In the genomic region with DNA sequence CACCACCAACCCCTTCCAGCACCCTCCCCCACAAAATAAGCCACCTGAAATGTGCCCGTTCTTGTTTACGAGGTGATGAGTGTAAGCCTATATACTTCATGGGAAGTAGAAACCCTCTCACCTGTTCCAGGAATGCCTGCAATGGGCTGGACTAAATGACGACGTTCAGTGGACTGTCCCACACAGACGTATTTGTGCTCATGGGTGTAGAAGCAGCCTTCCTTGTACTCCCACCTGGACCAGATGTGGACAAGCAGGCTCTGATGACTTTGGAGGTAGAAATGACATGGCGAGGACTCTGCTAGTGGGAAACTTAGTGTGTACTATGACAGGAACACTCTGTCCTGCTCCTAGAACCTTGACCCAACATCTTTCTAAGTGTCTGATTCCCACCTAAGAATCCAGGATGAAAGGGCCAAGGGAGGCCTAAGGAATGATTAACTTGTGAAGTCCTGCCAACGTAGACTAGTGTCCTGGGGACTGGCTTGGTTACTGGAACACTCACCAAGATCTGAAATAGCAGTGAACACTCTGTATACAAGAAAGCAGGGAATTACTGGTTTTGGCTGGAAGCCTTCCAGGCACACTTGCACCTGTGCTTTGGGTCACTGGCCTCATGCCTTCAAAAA, we compare ENCODE assay signal across 18 mouse cellular contexts. TPM values are rescaled to one million over a fixed set of nuclear protein-coding genes. Genes with fewer than 3 reads are reported as not detected.
DNase-seq lines count a peak whose midpoint lies in the region; ATAC-seq and TF ChIP-seq lines count a peak whose summit lies in the region.
"Had no signal": no experiment of that assay in that cellular context is flagged by ENCODE, and none has a peak within 500 bp of the region (broad histone marks: within the 10 kb centered on the region; RNA-seq: fewer than 3 reads in every experiment).

A gene (minus strand): TSS at position 380 of the 629 bp plus-strand sequence.

- H3K27me3 ChIP-seq in liver, postnatal 0 days (ENCODE audit: insufficient read depth, low read length), result no peaks in the 10 kb centered on the region
- H3K27me3 ChIP-seq in liver, embryonic 11.5 days (replicated peaks; ENCODE audit: control insufficient read depth, insufficient read depth, low read length), result no peaks in the 10 kb centered on the region
- no peaks in the 10 kb centered on the region for H3K27me3 ChIP-seq in kidney, adult 2 months (replicated peaks; ENCODE audit: control insufficient read depth, insufficient read depth, low read length)
- H3K27me3 ChIP-seq: hindbrain, embryonic 12.5 days; liver, embryonic 15.5 days had no signal

- H3K4me2 ChIP-seq in liver, postnatal 0 days (ENCODE audit: low read depth, low read length), result no peak within 1 kb of the TSS
- H3K4me2 ChIP-seq in liver, embryonic 11.5 days, result no peak within 1 kb of the TSS
- H3K4me2 ChIP-seq: hindbrain, embryonic 12.5 days; liver, embryonic 15.5 days had no signal

- H3K4me1 ChIP-seq in liver, postnatal 0 days (ENCODE audit: insufficient read depth), result peaks cover 12% of the 10 kb centered on the region
- H3K4me1 ChIP-seq in liver, embryonic 11.5 days (replicated peaks; ENCODE audit: control insufficient read depth, insufficient read depth, low read length), result no peaks in the 10 kb centered on the region
- H3K4me1 ChIP-seq in kidney, adult 2 months (ENCODE audit: control insufficient read depth, insufficient read depth, low read length), result peaks cover 19% of the 10 kb centered on the region
- H3K4me1 ChIP-seq: megakaryocyte, embryonic 14.5 days had no signal

- 74% methylated on average over 7 of the region's 7 CpGs for WGBS in liver, postnatal 0 days (ENCODE audit: insufficient replicate concordance)
- WGBS in liver, embryonic 11.5 days, result 84% methylated on average over 7 of the region's 7 CpGs
- WGBS in kidney, adult 2 months, result 36% methylated on average over 7 of the region's 7 CpGs

- no peak for DNase-seq in liver, postnatal 0 days
- DNase-seq in liver, embryonic 11.5 days (ENCODE audit: low spot score), result no peak
- DNase-seq in kidney, adult 2 months, result peak; percentile 97
- peak; percentile 88 to 92 for DNase-seq in kidney, postnatal 25 days
- peak; percentile 70 for DNase-seq in yolk sac, embryonic 10.5 days (ENCODE audit: low spot score)
- no peak for DNase-seq in cerebellum, adult 11-12 months
- no peak for DNase-seq in left cerebral cortex, adult 18-20 months (ENCODE audit: low spot score in 2 of 2)
- DNase-seq: cerebellum, adult 8-10 months; embryo, embryonic 11 days; forebrain, postnatal 0 days; gastrocnemius, postnatal 36 days; layer of hippocampus, adult 9-11 months; right cerebral cortex, postnatal 25 days had no signal

- peak within 1 kb of the TSS; percentile 29; the same call in 1 of the 2 replicates for H3K27ac ChIP-seq in liver, postnatal 0 days (ENCODE audit: low read depth)
- no peak within 1 kb of the TSS for H3K27ac ChIP-seq in liver, embryonic 11.5 days (ENCODE audit: low read depth, low read length)
- peak within 1 kb of the TSS; percentile 100 for H3K27ac ChIP-seq in kidney, adult 2 months (ENCODE audit: insufficient read depth, low read depth, low read length)
- H3K27ac ChIP-seq: hindbrain, embryonic 12.5 days; liver, embryonic 15.5 days had no signal

- no peak within 1 kb of the TSS for H3K9ac ChIP-seq in liver, postnatal 0 days (replicated peaks)
- H3K9ac ChIP-seq in liver, embryonic 11.5 days (ENCODE audit: low read depth, low read length), result no peak within 1 kb of the TSS
- H3K9ac ChIP-seq: forebrain, postnatal 0 days; hindbrain, embryonic 12.5 days; liver, embryonic 15.5 days had no signal

- TF ChIP-seq EP300 in liver, postnatal 0 days (IDR thresholded peaks at IDR 0.05; ENCODE audit: low read depth), result no peak

- no peak for TF ChIP-seq CTCF in liver, postnatal 0 days (IDR thresholded peaks at IDR 0.05; ENCODE audit: low read depth)
- no peak for TF ChIP-seq CTCF in kidney, adult 2 months (conservative IDR thresholded peaks at IDR 0.05; ENCODE audit: insufficient read depth, insufficient read length, low read depth, low read length)

- H3K9me3 ChIP-seq in liver, postnatal 0 days (ENCODE audit: low read length), result no peaks in the 10 kb centered on the region
- no peaks in the 10 kb centered on the region for H3K9me3 ChIP-seq in liver, embryonic 11.5 days (ENCODE audit: control insufficient read depth, low read length)
- H3K9me3 ChIP-seq: hindbrain, embryonic 12.5 days; liver, embryonic 15.5 days had no signal

- H3K36me3 ChIP-seq in liver, postnatal 0 days (replicated peaks; ENCODE audit: insufficient read depth, low read length), result no peaks in the 10 kb centered on the region
- no peaks in the 10 kb centered on the region for H3K36me3 ChIP-seq in liver, embryonic 11.5 days (ENCODE audit: control insufficient read depth, insufficient read depth, low read length)
- no peaks in the 10 kb centered on the region for H3K36me3 ChIP-seq in kidney, adult 2 months (ENCODE audit: control insufficient read depth, insufficient read depth, low read length)
- H3K36me3 ChIP-seq: liver, embryonic 15.5 days had no signal

- no peak for TF ChIP-seq POLR2A in kidney, adult 2 months (IDR thresholded peaks at IDR 0.05; ENCODE audit: low read depth, low read length)

- no peak for ATAC-seq in liver, postnatal 0 days
- ATAC-seq in liver, embryonic 11.5 days (replicated peaks; ENCODE audit: low FRiP score), result no peak
- ATAC-seq: intestine, embryonic 16.5 days had no signal

- H3K4me3 ChIP-seq in liver, postnatal 0 days (ENCODE audit: low read depth, low read length), result no peak within 1 kb of the TSS
- no peak within 1 kb of the TSS for H3K4me3 ChIP-seq in liver, embryonic 11.5 days (ENCODE audit: low read depth, low read length)
- peak within 1 kb of the TSS; percentile 60 for H3K4me3 ChIP-seq in kidney, adult 2 months (ENCODE audit: insufficient read depth, low read depth, low read length)
- H3K4me3 ChIP-seq: hindbrain, embryonic 12.5 days; liver, embryonic 15.5 days; megakaryocyte, embryonic 14.5 days had no signal

RNA-seq across cellular contexts. Expression of the gene that starts here (rescaled TPM):
- polyA plus RNA-seq in liver, postnatal 0 days (2015; fragmentation: Nextera tagmentation; extraction: Ambion mirVana), result 0.05 TPM in 2 replicates
- polyA plus RNA-seq in liver, embryonic 11.5 days (2014; fragmentation: Nextera tagmentation; extraction: Ambion mirVana), result 0.27 and 0.29 TPM in 2 replicates
- 259 and 302 TPM in 2 replicates for polyA plus RNA-seq in kidney, adult 2 months (2012; rRNA removed)
- 1 to 10 TPM; 1.4 to 2.0 TPM for total RNA-seq in left cerebral cortex, adult 18-20 months (2021)
- polyA plus RNA-seq: neural tube, embryonic 11.5 days had no signal

Comparison
In these comparisons a context has a peak if more than half of its experiments do, and no peak if none do; other contexts are left out.
1. RNA of the gene that starts here (polyA plus RNA-seq): 259 to 302 TPM in kidney, adult 2 months; 0.27 to 0.29 TPM in liver, embryonic 11.5 days and 0.05 TPM in liver, postnatal 0 days; every median in the first group is over 100 times any median in the second.
2. DNase-seq: peak in kidney, adult 2 months (single experiment), kidney, postnatal 25 days (2 of 2) and yolk sac, embryonic 10.5 days (single experiment); none in liver, postnatal 0 days (single experiment), liver, embryonic 11.5 days (single experiment), cerebellum, adult 11-12 months (single experiment) and left cerebral cortex, adult 18-20 months (0 of 2).